Mouse (Mus musculus) C2C12 (cell line): ENCODE measurements around the gene Prss16. TPM values are rescaled to one million over a fixed set of nuclear protein-coding genes. Genes with fewer than 3 reads are reported as not detected.

Experiments
- H3K27me3 ChIP-seq: one replicate; pipeline ENCODE4 v1.6.1; 2011; ENCODE audit not compliant: control insufficient read depth, insufficient read depth, insufficient read length
- H3K36me3 ChIP-seq: one replicate; pipeline ENCODE4 v1.6.1; 2011; ENCODE audit not compliant: control insufficient read depth, insufficient read depth
- H3K4me3 ChIP-seq: one replicate; pipeline ENCODE4 v1.5.1; 2011; ENCODE audit warnings: mild to moderate bottlenecking, control low read depth; ENCODE audit not compliant: poor library complexity, insufficient read depth, severe bottlenecking
- H3K79me2 ChIP-seq: one replicate; pipeline ENCODE4 v1.6.1; 2011; ENCODE audit not compliant: control insufficient read depth, insufficient read depth
- H3K79me3 ChIP-seq: one replicate; pipeline ENCODE4 v1.6.1; 2011; ENCODE audit warnings: low read depth, control low read depth
- H3ac ChIP-seq: one replicate; pipeline ENCODE3; 2011; ENCODE audit warnings: low read depth; ENCODE audit not compliant: control insufficient read depth, insufficient read length
- CEBPB ChIP-seq: IDR thresholded peaks from one replicate; pipeline ENCODE4 v1.6.1; 2011; ENCODE audit warnings: low read depth, mild to moderate bottlenecking, control low read depth, moderate library complexity
- CTCF ChIP-seq: IDR thresholded peaks from one replicate; pipeline ENCODE4 v1.5.1; 2011; ENCODE audit not compliant: control insufficient read depth, insufficient read depth, insufficient read length
- FOSL1 ChIP-seq: IDR thresholded peaks from one replicate; pipeline ENCODE4 v1.8.0; 2011; ENCODE audit warnings: mild to moderate bottlenecking, low read length; ENCODE audit not compliant: poor library complexity, insufficient read depth, severe bottlenecking
- MAX ChIP-seq: IDR thresholded peaks from one replicate; pipeline ENCODE4 v1.6.1; 2011; ENCODE audit warnings: mild to moderate bottlenecking, control low read depth
- MYOD1 ChIP-seq: IDR thresholded peaks from one replicate; pipeline ENCODE4 v1.6.1; 2011; ENCODE audit warnings: low read depth; ENCODE audit not compliant: control insufficient read depth, insufficient read length
- MYOG ChIP-seq: IDR thresholded peaks from one replicate; pipeline ENCODE4 v1.6.1; 2011; ENCODE audit not compliant: control insufficient read depth, insufficient read length; ENCODE audit errors: extremely low read depth
- USF1 ChIP-seq: IDR thresholded peaks from one replicate; pipeline ENCODE4 v1.6.1; 2011; ENCODE audit warnings: low read depth, mild to moderate bottlenecking, control low read depth, moderate library complexity
- polyA plus RNA-seq: library from polyadenylated mRNA; unstranded; fragments of >200 nt; fragmentation: generic; extraction: Trizol; gene quantifications from one replicate; pipeline ENCODE4 v1.2.1, GENCODE M21; 2012; ENCODE audit warnings: missing spikeins

The Prss16 gene
- polyA plus RNA-seq, 1 experiment = 1.1 TPM

DNA sequence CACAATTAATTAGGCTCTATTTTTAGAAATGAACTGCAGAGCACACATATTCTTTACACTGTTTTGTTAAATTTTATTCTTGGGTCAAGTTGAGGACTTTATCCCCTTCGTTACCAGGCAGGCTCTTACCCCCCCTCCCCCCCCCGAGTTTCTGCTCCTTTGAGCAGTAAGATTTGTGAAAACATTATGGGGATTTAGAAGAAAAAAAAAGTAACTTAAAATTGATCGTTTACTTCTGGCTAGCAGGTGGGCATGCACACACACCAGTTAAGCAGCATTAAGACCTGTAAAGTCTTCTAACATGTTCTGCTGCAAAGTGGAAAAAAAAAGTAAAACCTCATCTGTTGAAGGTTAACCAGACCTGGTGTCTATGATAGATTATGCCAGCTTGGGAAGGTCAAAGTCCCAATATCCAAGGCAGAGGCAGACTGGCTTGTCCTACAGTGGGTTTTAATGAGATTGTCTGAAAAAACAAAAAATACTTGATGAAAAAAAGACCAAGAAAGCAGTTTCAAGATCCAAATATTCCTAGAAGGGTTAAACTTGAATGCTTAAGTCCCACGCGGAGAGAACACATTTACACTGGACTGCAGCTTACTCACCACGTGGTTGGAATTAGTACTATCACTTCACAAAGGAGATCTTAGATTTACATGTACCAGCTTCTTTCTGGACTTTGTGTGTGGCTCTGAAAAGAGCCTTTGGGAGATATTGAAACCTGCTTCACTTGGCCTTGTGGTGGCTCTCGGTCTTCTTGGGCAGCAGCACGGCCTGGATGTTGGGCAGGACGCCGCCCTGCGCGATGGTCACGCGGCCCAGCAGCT lies 25.1 kb upstream of the Prss16 start:
- H3K36me3 ChIP-seq = no peaks in the 10 kb centered on the region
- peak overlapping the region; percentile 45 for H3K4me3 ChIP-seq
- H3ac ChIP-seq = peak overlapping the region; percentile 56
- no peaks in the 10 kb centered on the region for H3K79me3 ChIP-seq
- H3K79me2 ChIP-seq = no peaks in the 10 kb centered on the region
- TF ChIP-seq MAX (peak; percentile 30), MYOG (no peak), FOSL1 (no peak), CTCF (no peak), USF1 (peak; percentile 56), MYOD1 (no peak)
- H3K27me3 ChIP-seq = no peaks in the 10 kb centered on the region

DNA sequence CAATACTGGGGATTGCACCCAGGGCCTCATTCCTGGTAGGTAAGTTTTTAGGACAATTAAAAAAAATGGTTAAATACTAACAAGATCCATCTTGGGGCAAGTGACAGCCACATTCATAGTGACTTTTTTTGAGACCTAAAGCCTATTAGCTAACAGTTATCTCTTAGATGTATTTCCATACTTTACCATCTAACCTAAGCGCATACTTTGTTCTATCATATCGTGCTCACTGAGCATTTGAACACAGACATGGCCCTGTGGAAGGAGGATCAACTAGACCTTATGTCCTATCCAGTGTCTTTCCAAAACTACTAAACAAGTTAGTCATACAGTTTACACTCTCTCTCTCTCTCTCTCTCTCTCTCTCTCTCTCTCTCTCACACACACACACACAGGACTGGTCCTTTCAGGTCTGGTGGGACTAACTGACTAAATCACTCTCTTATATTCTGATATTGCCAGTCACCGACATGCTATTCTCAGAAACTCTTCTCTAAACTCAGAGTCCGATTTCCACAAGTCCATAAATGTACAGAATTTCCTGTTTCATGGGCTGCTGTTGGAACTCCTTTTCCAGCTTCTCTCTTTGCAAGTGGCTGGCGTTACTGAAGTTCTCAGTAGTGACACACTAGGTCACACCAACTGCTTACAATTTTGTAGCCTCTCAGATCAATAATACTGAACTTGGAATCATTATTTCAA lies 24.4 kb upstream of the Prss16 start:
- peak overlapping the region; percentile 42 for H3ac ChIP-seq
- no peak for TF ChIP-seq USF1
- no peak for TF ChIP-seq FOSL1
- no peak for TF ChIP-seq MYOG
- TF ChIP-seq MYOD1 = no peak
- no peak for TF ChIP-seq CEBPB
- H3K4me3 ChIP-seq = no peak overlapping the region

DNA sequence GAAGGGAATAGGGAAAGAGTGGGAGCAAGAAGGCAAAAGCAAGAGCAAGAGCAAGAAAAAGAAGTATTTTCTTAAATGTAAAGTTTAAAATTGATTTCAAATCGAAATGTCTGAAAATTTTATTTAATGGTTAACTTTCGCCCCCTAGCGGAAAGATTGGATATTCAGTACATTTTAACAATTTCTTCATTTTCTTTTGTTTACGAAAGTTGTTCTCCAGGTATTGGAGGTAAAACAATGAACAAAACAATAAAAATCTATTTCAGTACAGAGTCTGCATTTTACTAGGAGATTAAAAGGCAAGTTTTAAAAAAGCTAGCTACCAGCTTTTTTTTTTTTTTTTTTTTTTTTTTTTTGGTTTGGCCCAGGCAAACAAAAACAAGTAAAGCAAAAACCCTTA lies 21.0 kb upstream of the Prss16 start:
- Histone ChIP-seq H3K36me3 (no peaks in the 10 kb centered on the region), H3K4me3 (no peak overlapping the region), H3K27me3 (no peaks in the 10 kb centered on the region), H3K79me3 (no peaks in the 10 kb centered on the region), H3K79me2 (no peaks in the 10 kb centered on the region), H3ac (no peak overlapping the region)
- TF ChIP-seq CTCF = no peak
- no peak for TF ChIP-seq MAX
- TF ChIP-seq CEBPB = no peak
- no peak for TF ChIP-seq FOSL1
- no peak for TF ChIP-seq MYOG

More for the DNA sequence above, 24.4 kb upstream of the Prss16 start:
- Histone ChIP-seq H3K36me3 (no peaks in the 10 kb centered on the region), H3K27me3 (no peaks in the 10 kb centered on the region), H3K79me2 (no peaks in the 10 kb centered on the region), H3K79me3 (no peaks in the 10 kb centered on the region)

DNA sequence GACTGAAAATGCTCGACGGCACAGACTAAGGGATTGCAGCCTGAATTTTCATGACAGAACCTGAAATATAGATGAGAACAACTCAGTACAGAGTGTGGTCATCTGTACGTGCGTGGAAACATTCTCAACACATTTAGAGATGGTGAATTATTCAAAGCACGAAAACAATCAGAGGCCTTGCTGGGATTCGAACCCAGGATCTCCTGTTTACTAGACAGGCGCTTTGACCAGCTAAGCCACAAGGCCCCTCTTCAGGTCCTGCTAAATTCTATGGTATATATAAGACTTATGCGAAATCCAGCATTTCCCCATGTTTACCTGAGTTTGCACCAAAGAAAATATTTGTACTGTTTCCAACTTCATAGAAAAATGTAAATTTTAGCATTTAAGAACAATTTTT lies 20.4 kb upstream of the Prss16 start:
- Histone ChIP-seq H3K36me3 (no peaks in the 10 kb centered on the region), H3K79me3 (no peaks in the 10 kb centered on the region), H3ac (no peak overlapping the region), H3K27me3 (no peaks in the 10 kb centered on the region), H3K4me3 (no peak overlapping the region), H3K79me2 (no peaks in the 10 kb centered on the region)
- TF ChIP-seq USF1 (no peak), CEBPB (no peak), MYOG (no peak), CTCF (no peak), FOSL1 (no peak), MAX (no peak), MYOD1 (no peak)

DNA sequence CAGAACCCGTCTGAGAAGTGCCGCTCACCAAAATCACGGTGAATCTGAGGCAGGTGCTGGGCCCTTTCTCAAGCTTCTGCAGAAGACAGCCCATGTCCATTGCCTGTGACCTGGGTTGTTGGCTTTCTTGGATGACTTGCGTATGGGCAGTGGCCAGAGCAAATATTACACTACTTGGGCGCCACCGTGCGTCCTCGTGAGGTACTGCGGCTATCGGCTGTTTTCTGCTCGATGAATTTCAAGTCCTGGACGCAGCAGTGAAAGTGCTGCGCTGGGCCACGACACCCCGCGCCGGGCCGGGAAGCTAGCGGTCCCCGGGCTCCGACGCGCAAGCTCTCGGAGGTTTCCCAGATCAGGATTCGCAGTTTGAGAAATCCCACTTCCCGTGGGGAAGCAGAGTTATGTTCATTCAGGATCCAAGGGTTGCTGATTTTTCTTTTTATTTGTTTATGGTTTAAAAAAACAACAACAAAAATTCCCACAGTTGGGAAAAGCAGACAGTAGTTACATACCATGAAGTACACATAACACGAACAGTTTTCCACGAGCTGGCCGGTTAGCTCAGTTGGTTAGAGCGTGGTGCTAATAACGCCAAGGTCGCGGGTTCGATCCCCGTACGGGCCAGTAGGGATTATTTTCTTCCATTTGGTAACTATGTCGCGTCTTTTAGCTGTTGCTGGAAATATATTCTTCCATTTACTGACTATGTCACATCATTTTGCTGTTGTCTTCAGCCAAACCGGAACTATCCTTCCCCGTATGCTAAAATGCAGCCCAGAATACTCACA lies 19.3 kb upstream of the Prss16 start:
- Histone ChIP-seq H3K79me3 (no peaks in the 10 kb centered on the region), H3K27me3 (no peaks in the 10 kb centered on the region), H3K4me3 (peak overlapping the region; percentile 25), H3ac (peak overlapping the region; percentile 72), H3K79me2 (no peaks in the 10 kb centered on the region), H3K36me3 (no peaks in the 10 kb centered on the region)
- TF ChIP-seq MYOD1 (no peak), CTCF (peak; percentile 93)
